Mouse (Mus musculus) heart, postnatal 4 days (tissue): ENCODE data around the gene Arhgap21. TPM values are rescaled to one million over a fixed set of nuclear protein-coding genes. Genes with fewer than 3 reads are reported as not detected.

Experiments used
- DNase-seq: peaks from one replicate; pipeline ENCODE4 v3.0.0; 2021
- total RNA-seq, 2 experiments: library from RNA; stranded (reverse); gene quantifications; 2 replicates each; pipeline ENCODE4 v1.2.3; 2021

Arhgap21 gene
- total RNA-seq, 2 experiments from 2014 or later = 138 to 140 TPM

GRCm38 (mm10) chr2:20966176-20967100 lies 2.2 kb downstream of the Arhgap21 start:
- DNase-seq = peak; percentile 14

- DNase-seq = no peak
Observed at GRCm38 (mm10) chr2:20965361-20965760, 3.3 kb downstream of the Arhgap21 start.

- no peak for DNase-seq
Observed at GRCm38 (mm10) chr2:20964461-20964860, 4.2 kb downstream of the Arhgap21 start.

- DNase-seq = peak; percentile 15
Observed at GRCm38 (mm10) chr2:20963226-20963805, 5.4 kb downstream of the Arhgap21 start.

- no peak for DNase-seq
Observed at GRCm38 (mm10) chr2:20962284-20962683, 6.4 kb downstream of the Arhgap21 start.

- DNase-seq = no peak
Observed at GRCm38 (mm10) chr2:20961825-20962224, 6.9 kb downstream of the Arhgap21 start.

- no peak for DNase-seq
Observed at GRCm38 (mm10) chr2:20961295-20961694, 7.4 kb downstream of the Arhgap21 start.

- DNase-seq = no peak
Observed at GRCm38 (mm10) chr2:20960668-20961035, 8.0 kb downstream of the Arhgap21 start.

GRCm38 (mm10) chr2:20959906-20960667 lies 8.6 kb downstream of the Arhgap21 start:
- no peak for DNase-seq

GRCm38 (mm10) chr2:20959045-20959444 lies 9.6 kb downstream of the Arhgap21 start:
- DNase-seq = no peak

GRCm38 (mm10) chr2:20957995-20958394 lies 10.7 kb downstream of the Arhgap21 start:
- DNase-seq = no peak

- DNase-seq = no peak
Observed at GRCm38 (mm10) chr2:20956716-20957115, 12.0 kb downstream of the Arhgap21 start.

- DNase-seq = no peak
Observed at GRCm38 (mm10) chr2:20955996-20956395, 12.7 kb downstream of the Arhgap21 start.

- no peak for DNase-seq
Observed at GRCm38 (mm10) chr2:20955376-20955775, 13.3 kb downstream of the Arhgap21 start.

GRCm38 (mm10) chr2:20952716-20953115 lies 16.0 kb downstream of the Arhgap21 start:
- DNase-seq = no peak

GRCm38 (mm10) chr2:20949168-20949567 lies 19.5 kb downstream of the Arhgap21 start:
- DNase-seq = no peak

- DNase-seq = no peak
Observed at GRCm38 (mm10) chr2:20947036-20947435, 21.6 kb downstream of the Arhgap21 start.

- DNase-seq = no peak
Observed at GRCm38 (mm10) chr2:20945596-20945995, 23.1 kb downstream of the Arhgap21 start.

GRCm38 (mm10) chr2:20943730-20944454 lies 24.8 kb downstream of the Arhgap21 start:
- no peak for DNase-seq

- peak; percentile 31 for DNase-seq
Observed at GRCm38 (mm10) chr2:20943222-20943621, 25.5 kb downstream of the Arhgap21 start.

GRCm38 (mm10) chr2:20942434-20943198 lies 26.1 kb downstream of the Arhgap21 start:
- DNase-seq = no peak

- no peak for DNase-seq
Observed at GRCm38 (mm10) chr2:20941105-20941504, 27.6 kb downstream of the Arhgap21 start.
